Mouse (Mus musculus): ENCODE data around the gene Lad1. TPM values are rescaled to one million over a fixed set of nuclear protein-coding genes. Genes with fewer than 3 reads are reported as not detected.

Gene Lad1
- polyA plus RNA-seq, 1 experiment from 2014 or later = 1.4 TPM

DNA sequence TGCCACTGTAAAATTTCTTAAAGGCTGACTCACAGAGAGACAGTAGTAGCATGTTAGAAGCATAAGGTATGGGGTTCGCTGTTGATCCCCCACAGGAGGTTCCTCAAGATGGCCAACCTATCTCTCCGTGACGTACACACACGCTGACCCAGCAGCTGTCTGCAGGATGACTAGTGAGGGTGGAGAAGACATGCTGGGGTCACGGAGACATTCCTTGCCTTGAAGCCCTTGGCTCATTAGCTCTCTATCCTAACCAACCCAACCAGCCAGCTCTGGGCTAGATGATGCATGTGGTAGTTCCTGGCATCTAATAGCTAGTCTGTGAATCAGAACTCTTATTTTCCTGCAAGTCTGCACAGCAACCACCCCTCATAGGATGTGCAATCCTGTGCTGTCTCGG is 50.2 kb downstream of the Lad1 start:
- no peaks in the 10 kb centered on the region for H3K4me1 ChIP-seq
- H3K27me3 ChIP-seq (replicated peaks) = no peaks in the 10 kb centered on the region
- H3K9ac ChIP-seq = no peak overlapping the region
- ATAC-seq (replicated peaks) = no peak
- H3K4me3 ChIP-seq = no peak overlapping the region
- H3K36me3 ChIP-seq (replicated peaks) = no peaks in the 10 kb centered on the region
- 94% methylated on average over 6 of the region's 6 CpGs for WGBS
- no peak overlapping the region for H3K4me2 ChIP-seq
- no peak overlapping the region for H3K27ac ChIP-seq
- H3K9me3 ChIP-seq = no peaks in the 10 kb centered on the region

DNA sequence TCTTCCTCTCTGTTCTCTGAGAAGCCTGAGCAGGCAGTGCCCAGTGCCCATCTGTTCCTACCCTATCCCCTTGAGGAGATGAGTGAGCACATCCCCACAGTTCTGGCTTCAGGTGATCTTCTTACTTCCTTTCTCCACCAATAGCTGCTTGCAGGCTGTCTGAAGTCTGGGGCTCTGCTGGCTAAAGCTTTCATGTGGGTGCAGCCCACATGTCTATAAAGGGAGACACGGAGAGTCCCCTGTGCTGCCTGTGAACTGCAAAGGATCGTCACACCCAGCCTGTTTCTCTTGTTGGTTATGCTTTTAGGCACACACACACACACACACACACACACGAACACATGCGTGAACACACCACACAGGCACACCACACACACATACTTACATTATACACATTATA is 54.6 kb downstream of the Lad1 start:
- 91% methylated on average over 4 of the region's 4 CpGs for WGBS
- H3K27me3 ChIP-seq (replicated peaks) = no peaks in the 10 kb centered on the region

DNA sequence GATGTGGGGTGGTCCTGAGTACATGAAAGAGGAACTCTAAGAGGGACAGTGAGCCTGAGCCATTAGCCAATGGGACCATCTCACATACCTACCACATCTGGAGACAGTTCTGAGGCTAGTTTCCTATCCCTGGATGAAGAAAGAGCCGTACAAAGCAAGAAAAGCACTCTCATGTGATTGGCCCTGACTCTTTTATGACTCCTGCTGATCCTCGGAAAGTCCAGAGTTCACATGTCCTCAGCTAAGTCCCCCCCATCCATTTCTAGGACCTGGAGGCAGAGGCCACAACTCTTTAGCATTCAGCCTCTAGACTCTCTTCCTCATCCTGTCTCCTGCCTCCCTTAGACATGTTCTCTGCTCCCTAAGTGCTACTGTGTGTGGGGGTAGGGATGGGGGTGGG is 58.9 kb downstream of the Lad1 start:
- Histone ChIP-seq H3K4me1 (no peaks in the 10 kb centered on the region), H3K9ac (no peak overlapping the region), H3K36me3 (replicated peaks) (no peaks in the 10 kb centered on the region), H3K27ac (no peak overlapping the region), H3K9me3 (no peaks in the 10 kb centered on the region), H3K4me3 (no peak overlapping the region), H3K27me3 (replicated peaks) (no peaks in the 10 kb centered on the region), H3K4me2 (no peak overlapping the region)
- WGBS = 79% methylated on average over 2 of the region's 2 CpGs
- no peak for ATAC-seq (replicated peaks)

More for the DNA sequence above, 54.6 kb downstream of the Lad1 start:
- no peak overlapping the region for H3K27ac ChIP-seq
- no peaks in the 10 kb centered on the region for H3K4me1 ChIP-seq
- no peak overlapping the region for H3K9ac ChIP-seq
- no peaks in the 10 kb centered on the region for H3K9me3 ChIP-seq
- no peak overlapping the region for H3K4me2 ChIP-seq
- no peaks in the 10 kb centered on the region for H3K36me3 ChIP-seq (replicated peaks)
- no peak for ATAC-seq (replicated peaks)
- no peak overlapping the region for H3K4me3 ChIP-seq

DNA sequence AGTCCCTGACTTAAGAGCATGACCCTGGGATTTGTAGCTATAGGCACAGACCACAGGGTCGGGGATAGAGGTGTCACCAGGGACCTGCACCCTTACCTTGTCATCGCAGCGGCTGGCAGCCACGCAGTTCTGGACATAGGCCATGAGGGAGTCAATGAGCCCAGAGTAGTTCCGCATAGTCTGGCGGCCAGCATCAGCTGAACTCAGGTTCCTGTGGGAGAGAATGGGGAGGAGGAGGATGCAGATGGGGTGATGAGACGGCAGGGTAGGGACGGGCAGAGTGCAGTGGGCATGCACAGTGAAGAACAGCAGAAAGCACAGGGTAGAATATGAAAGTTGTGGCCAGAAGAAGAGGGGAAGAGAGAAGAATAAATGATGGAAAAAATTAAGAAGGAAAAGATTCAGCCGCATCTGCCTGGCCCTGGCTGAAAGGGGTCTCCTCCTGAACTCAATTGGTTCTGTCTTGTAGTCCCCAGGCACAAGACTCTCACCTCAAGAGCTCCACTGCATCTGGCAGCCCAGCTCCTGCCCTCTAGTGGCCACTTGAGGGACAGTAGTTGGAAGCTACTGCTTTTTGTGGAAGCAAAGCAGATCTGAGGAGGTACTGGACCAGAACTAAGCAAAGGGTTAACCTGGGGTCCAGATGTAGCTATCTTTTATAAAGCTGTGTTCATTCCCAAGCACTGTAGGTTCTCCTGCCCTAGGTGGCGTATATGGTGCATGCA is 64.1 kb downstream of the Lad1 start:
- 75% methylated on average over 10 of the region's 10 CpGs for WGBS
- Histone ChIP-seq H3K4me2 (no peak overlapping the region), H3K9ac (no peak overlapping the region), H3K4me1 (no peaks in the 10 kb centered on the region), H3K36me3 (replicated peaks) (no peaks in the 10 kb centered on the region), H3K4me3 (no peak overlapping the region), H3K9me3 (no peaks in the 10 kb centered on the region), H3K27ac (no peak overlapping the region), H3K27me3 (replicated peaks) (no peaks in the 10 kb centered on the region)
- 0 out of 2 replicates have a peak, but pooled peaks have one; percentile 56 for ATAC-seq (replicated peaks)

Other genes with a start within 250 kb of the Lad1 start
- gene Nav1, start 211.3 kb upstream of the Lad1 start, polyA plus RNA-seq (2015; fragmentation: Nextera tagmentation; extraction: Ambion mirVana) = 52.6 and 59.4 TPM in 2 replicates
- gene Csrp1, start 98.5 kb upstream of the Lad1 start, polyA plus RNA-seq (2015; fragmentation: Nextera tagmentation; extraction: Ambion mirVana) = 13.9 and 14.7 TPM in 2 replicates
- 27.6 and 31.4 TPM in 2 replicates for gene Phlda3, start 52.5 kb upstream of the Lad1 start, polyA plus RNA-seq (2015; fragmentation: Nextera tagmentation; extraction: Ambion mirVana)
- gene Tnni1, start 39.2 kb upstream of the Lad1 start, polyA plus RNA-seq (2015; fragmentation: Nextera tagmentation; extraction: Ambion mirVana) = 0.56 and 1.9 TPM in 2 replicates
- gene Tnnt2, start 17.8 kb downstream of the Lad1 start, polyA plus RNA-seq (2015; fragmentation: Nextera tagmentation; extraction: Ambion mirVana) = 0.71 and 13.1 TPM in 2 replicates
- gene Pkp1, start 100.6 kb downstream of the Lad1 start, polyA plus RNA-seq (2015; fragmentation: Nextera tagmentation; extraction: Ambion mirVana) = 0.05 and 0.25 TPM in 2 replicates
- gene Igfn1, start 187.7 kb downstream of the Lad1 start, polyA plus RNA-seq (2015; fragmentation: Nextera tagmentation; extraction: Ambion mirVana) = not detected in 2 replicates
- 150 and 154 TPM in 2 replicates for gene Tmem9, start 189.6 kb downstream of the Lad1 start, polyA plus RNA-seq (2015; fragmentation: Nextera tagmentation; extraction: Ambion mirVana)
- not detected in 2 replicates for gene Ascl5, start 232.2 kb downstream of the Lad1 start, polyA plus RNA-seq (2015; fragmentation: Nextera tagmentation; extraction: Ambion mirVana)
- 0.12 and 0.17 TPM in 2 replicates for gene Cacna1s, start 234.2 kb downstream of the Lad1 start, polyA plus RNA-seq (2015; fragmentation: Nextera tagmentation; extraction: Ambion mirVana)